Comparison of ENCODE assay signal across 18 mouse cellular contexts in genomic region chr9:67118880-67119644, GRCm38 (mm10).
"Had no signal": no experiment of that assay in that cellular context is flagged by ENCODE, and none has a peak within 500 bp of the region (broad histone marks: within the 10 kb centered on the region; RNA-seq: fewer than 3 reads in every experiment).

No protein-coding gene starts in this region.

- ATAC-seq: hindbrain, postnatal 0 days; inflammation-experienced regulatory T-cells, adult 6 months had no signal

- H3K27me3 ChIP-seq: liver, embryonic 13.5 days; neural tube, embryonic 13.5 days had no signal

- H3K9me3 ChIP-seq: liver, embryonic 13.5 days; neural tube, embryonic 13.5 days had no signal

- H3K9ac ChIP-seq: liver, embryonic 13.5 days; neural tube, embryonic 13.5 days had no signal

- H3K36me3 ChIP-seq: liver, embryonic 13.5 days; neural tube, embryonic 13.5 days had no signal

- H3K4me3 ChIP-seq: layer of hippocampus, adult 2 months; liver, embryonic 13.5 days; myocyte; neural tube, embryonic 13.5 days had no signal

- H3K4me2 ChIP-seq: liver, embryonic 13.5 days; midbrain, embryonic 11.5 days; neural tube, embryonic 13.5 days had no signal

- H3K27ac ChIP-seq: hindbrain, postnatal 0 days; layer of hippocampus, adult 2 months; liver, embryonic 13.5 days; neural tube, embryonic 13.5 days had no signal

- DNase-seq: kidney, adult 2 months; kidney, postnatal 14 days; layer of hippocampus, adult 9-11 months; left cerebral cortex, postnatal 4 days; liver, embryonic 13.5 days; lung, adult 2 months; lung, postnatal 14 days; lung, postnatal 4 days; midbrain, embryonic 14.5 days; retina, postnatal 1 day; right cerebral cortex, postnatal 25 days; thymus, postnatal 25 days had no signal
